Mouse (Mus musculus): ENCODE measurements around the gene Ascc2. TPM values are rescaled to one million over a fixed set of nuclear protein-coding genes. Genes with fewer than 3 reads are reported as not detected.
"Not testable (repeated sequence)": the region's sequence is repeated elsewhere in the genome, so short reads cannot be mapped to it uniquely, and the experiment has no call there.

Gene Ascc2
- polyA plus RNA-seq, 1 experiment from 2014 or later = 32.0 TPM

- 91% methylated on average over 4 of the region's 6 CpGs for WGBS
- ATAC-seq; H3K9me3 ChIP-seq (ENCODE audit: control insufficient read depth, low read length); H3K4me1 ChIP-seq (ENCODE audit: control insufficient read depth, insufficient read depth, low read length); H3K27me3 ChIP-seq (replicated peaks; ENCODE audit: control insufficient read depth, insufficient read depth, low read length); H3K4me2 ChIP-seq (ENCODE audit: low read depth, low read length); H3K36me3 ChIP-seq (ENCODE audit: control insufficient read depth, insufficient read depth, low read length); H3K27ac ChIP-seq (ENCODE audit: low read length); H3K4me3 ChIP-seq (ENCODE audit: low read length); H3K9ac ChIP-seq (ENCODE audit: low read depth, low read length): not testable (repeated sequence)
Measured at GRCm38 (mm10) chr11:4645180-4645579, 7.6 kb downstream of the Ascc2 start.

DNA sequence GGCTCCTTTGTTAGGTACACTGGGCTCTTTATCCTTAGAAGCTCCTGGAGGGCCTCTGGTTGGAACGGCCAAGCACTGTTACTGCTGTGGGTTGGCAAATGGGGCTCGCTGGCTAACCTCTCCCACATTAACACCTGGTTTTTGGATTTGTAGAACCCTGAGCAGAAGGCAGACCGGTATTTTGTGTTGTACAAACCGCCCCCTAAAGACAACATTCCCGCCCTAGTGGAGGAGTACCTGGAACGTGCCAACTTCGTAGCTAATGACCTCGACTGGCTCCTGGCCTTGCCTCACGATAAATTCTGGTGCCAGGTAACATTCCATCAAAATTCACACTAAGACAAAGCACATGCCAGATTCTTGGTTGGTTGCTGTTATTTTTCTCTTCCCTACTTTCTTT, 8.9 kb downstream of the Ascc2 start:
- H3K4me2 ChIP-seq (ENCODE audit: low read depth, low read length) = no peak overlapping the region
- H3K9me3 ChIP-seq (ENCODE audit: control insufficient read depth, low read length) = no peaks in the 10 kb centered on the region
- H3K4me1 ChIP-seq (ENCODE audit: control insufficient read depth, insufficient read depth, low read length) = no peaks in the 10 kb centered on the region
- ATAC-seq = no peak
- no peak overlapping the region for H3K4me3 ChIP-seq (ENCODE audit: low read length)
- peaks cover 2% of the 10 kb centered on the region for H3K36me3 ChIP-seq (ENCODE audit: control insufficient read depth, insufficient read depth, low read length)
- no peak overlapping the region for H3K9ac ChIP-seq (ENCODE audit: low read depth, low read length)
- no peak overlapping the region for H3K27ac ChIP-seq (ENCODE audit: low read length)
- 87% methylated on average over 9 of the region's 9 CpGs for WGBS
- no peaks in the 10 kb centered on the region for H3K27me3 ChIP-seq (replicated peaks; ENCODE audit: control insufficient read depth, insufficient read depth, low read length)

GRCm38 (mm10) chr11:4659818-4660217, 22.3 kb downstream of the Ascc2 start:
- no peak overlapping the region for H3K9ac ChIP-seq (ENCODE audit: low read depth, low read length)
- H3K27ac ChIP-seq (ENCODE audit: low read length) = no peak overlapping the region
- no peak overlapping the region for H3K4me2 ChIP-seq (ENCODE audit: low read depth, low read length)
- peaks cover 12% of the 10 kb centered on the region for H3K36me3 ChIP-seq (ENCODE audit: control insufficient read depth, insufficient read depth, low read length)
- H3K4me1 ChIP-seq (ENCODE audit: control insufficient read depth, insufficient read depth, low read length) = peaks cover 3% of the 10 kb centered on the region; the same call in 1 of the 2 replicates
- 71% methylated on average over 1 of the region's 1 CpGs for WGBS
- H3K4me3 ChIP-seq (ENCODE audit: low read length) = no peak overlapping the region
- no peaks in the 10 kb centered on the region for H3K9me3 ChIP-seq (ENCODE audit: control insufficient read depth, low read length)
- ATAC-seq = peak; percentile 40; the same call in 1 of the 2 replicates
- no peaks in the 10 kb centered on the region for H3K27me3 ChIP-seq (replicated peaks; ENCODE audit: control insufficient read depth, insufficient read depth, low read length)

DNA sequence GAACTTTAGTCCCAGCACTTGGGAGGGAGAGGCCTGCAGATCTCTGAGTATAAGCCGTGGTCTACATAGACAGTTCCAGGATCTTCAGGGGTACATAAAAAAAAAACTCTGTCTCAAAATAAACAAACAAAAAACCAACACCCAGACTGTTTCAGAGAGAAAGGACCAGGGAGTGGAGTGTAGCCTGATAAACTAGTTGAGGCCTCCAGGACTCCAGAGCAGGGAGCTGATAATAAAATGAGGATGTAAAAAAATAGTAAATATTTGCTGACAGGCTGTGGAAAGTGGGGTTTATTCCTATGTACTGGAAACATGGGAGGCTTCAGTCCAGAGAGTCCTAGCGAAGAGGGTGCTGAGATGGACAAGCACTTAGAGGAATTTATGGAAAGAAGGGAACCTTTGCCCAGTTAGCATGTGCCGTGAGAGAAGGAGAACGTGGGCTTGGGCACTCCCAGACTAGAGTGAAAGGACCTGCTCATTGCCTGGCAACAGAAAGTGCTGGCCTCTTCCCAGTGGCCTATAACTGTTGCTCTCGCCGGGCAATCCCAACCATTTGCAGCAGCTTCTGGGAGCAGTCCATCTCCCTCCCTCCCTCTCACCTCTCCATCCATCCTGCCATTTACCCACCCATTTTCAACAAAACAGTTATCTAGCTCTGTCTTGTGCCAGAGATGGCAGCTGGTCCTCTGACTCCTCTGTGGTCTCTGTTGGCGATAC, 22.9 kb downstream of the Ascc2 start:
- H3K9ac ChIP-seq (ENCODE audit: low read depth, low read length) = no peak overlapping the region
- H3K27ac ChIP-seq (ENCODE audit: low read length) = no peak overlapping the region
- H3K4me2 ChIP-seq (ENCODE audit: low read depth, low read length) = no peak overlapping the region
- H3K4me3 ChIP-seq (ENCODE audit: low read length) = no peak overlapping the region
- H3K36me3 ChIP-seq (ENCODE audit: control insufficient read depth, insufficient read depth, low read length) = peaks cover 12% of the 10 kb centered on the region
- WGBS = 75% methylated on average over 7 of the region's 7 CpGs
- ATAC-seq = no peak
- no peaks in the 10 kb centered on the region for H3K9me3 ChIP-seq (ENCODE audit: control insufficient read depth, low read length)
- H3K27me3 ChIP-seq (replicated peaks; ENCODE audit: control insufficient read depth, insufficient read depth, low read length) = no peaks in the 10 kb centered on the region
- peaks cover 3% of the 10 kb centered on the region; the same call in 1 of the 2 replicates for H3K4me1 ChIP-seq (ENCODE audit: control insufficient read depth, insufficient read depth, low read length)

GRCm38 (mm10) chr11:4661324-4661723, 23.8 kb downstream of the Ascc2 start:
- Histone ChIP-seq H3K9me3 (ENCODE audit: control insufficient read depth, low read length) (no peaks in the 10 kb centered on the region), H3K36me3 (ENCODE audit: control insufficient read depth, insufficient read depth, low read length) (peaks cover 12% of the 10 kb centered on the region), H3K27me3 (replicated peaks; ENCODE audit: control insufficient read depth, insufficient read depth, low read length) (no peaks in the 10 kb centered on the region), H3K4me3 (ENCODE audit: low read length) (no peak overlapping the region), H3K27ac (ENCODE audit: low read length) (no peak overlapping the region), H3K9ac (ENCODE audit: low read depth, low read length) (no peak overlapping the region), H3K4me2 (ENCODE audit: low read depth, low read length) (no peak overlapping the region), H3K4me1 (ENCODE audit: control insufficient read depth, insufficient read depth, low read length) (peaks cover 3% of the 10 kb centered on the region; the same call in 1 of the 2 replicates)
- 73% methylated on average over 4 of the region's 4 CpGs for WGBS
- peak; percentile 62; the same call in 1 of the 2 replicates for ATAC-seq

GRCm38 (mm10) chr11:4661871-4662495, 24.4 kb downstream of the Ascc2 start:
- H3K4me2 ChIP-seq (ENCODE audit: low read depth, low read length) = no peak overlapping the region
- H3K27ac ChIP-seq (ENCODE audit: low read length) = no peak overlapping the region
- H3K9me3 ChIP-seq (ENCODE audit: control insufficient read depth, low read length) = no peaks in the 10 kb centered on the region
- H3K36me3 ChIP-seq (ENCODE audit: control insufficient read depth, insufficient read depth, low read length) = peaks cover 12% of the 10 kb centered on the region
- no peak for ATAC-seq
- no peak overlapping the region for H3K4me3 ChIP-seq (ENCODE audit: low read length)
- WGBS = 87% methylated on average over 10 of the region's 10 CpGs
- H3K27me3 ChIP-seq (replicated peaks; ENCODE audit: control insufficient read depth, insufficient read depth, low read length) = no peaks in the 10 kb centered on the region
- H3K9ac ChIP-seq (ENCODE audit: low read depth, low read length) = no peak overlapping the region
- peaks cover 3% of the 10 kb centered on the region; the same call in 1 of the 2 replicates for H3K4me1 ChIP-seq (ENCODE audit: control insufficient read depth, insufficient read depth, low read length)

DNA sequence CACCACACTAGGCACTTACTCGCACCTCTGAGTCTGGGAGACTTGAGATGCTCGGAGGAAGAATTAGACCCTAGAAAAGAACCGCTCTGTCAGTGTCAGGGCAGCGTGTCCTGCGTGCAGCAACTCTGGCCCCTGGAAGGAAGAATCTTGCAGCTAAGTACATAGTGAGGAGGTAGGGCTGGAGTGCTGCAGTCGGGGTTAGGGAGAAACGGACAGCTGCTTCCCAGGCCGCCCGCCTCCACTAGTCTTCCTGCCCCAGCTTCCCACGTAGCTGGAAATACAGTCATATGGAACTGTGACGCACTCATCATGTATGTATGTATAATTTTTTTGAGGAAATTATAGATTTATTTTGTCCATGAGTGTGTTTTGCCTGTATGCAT, 24.9 kb downstream of the Ascc2 start:
- no peak overlapping the region for H3K27ac ChIP-seq (ENCODE audit: low read length)
- H3K4me3 ChIP-seq (ENCODE audit: low read length) = no peak overlapping the region
- peaks cover 3% of the 10 kb centered on the region; the same call in 1 of the 2 replicates for H3K4me1 ChIP-seq (ENCODE audit: control insufficient read depth, insufficient read depth, low read length)
- no peak overlapping the region for H3K4me2 ChIP-seq (ENCODE audit: low read depth, low read length)
- ATAC-seq = no peak
- WGBS = 87% methylated on average over 11 of the region's 11 CpGs
- no peaks in the 10 kb centered on the region for H3K9me3 ChIP-seq (ENCODE audit: control insufficient read depth, low read length)
- H3K9ac ChIP-seq (ENCODE audit: low read depth, low read length) = no peak overlapping the region
- peaks cover 12% of the 10 kb centered on the region for H3K36me3 ChIP-seq (ENCODE audit: control insufficient read depth, insufficient read depth, low read length)
- H3K27me3 ChIP-seq (replicated peaks; ENCODE audit: control insufficient read depth, insufficient read depth, low read length) = no peaks in the 10 kb centered on the region

DNA sequence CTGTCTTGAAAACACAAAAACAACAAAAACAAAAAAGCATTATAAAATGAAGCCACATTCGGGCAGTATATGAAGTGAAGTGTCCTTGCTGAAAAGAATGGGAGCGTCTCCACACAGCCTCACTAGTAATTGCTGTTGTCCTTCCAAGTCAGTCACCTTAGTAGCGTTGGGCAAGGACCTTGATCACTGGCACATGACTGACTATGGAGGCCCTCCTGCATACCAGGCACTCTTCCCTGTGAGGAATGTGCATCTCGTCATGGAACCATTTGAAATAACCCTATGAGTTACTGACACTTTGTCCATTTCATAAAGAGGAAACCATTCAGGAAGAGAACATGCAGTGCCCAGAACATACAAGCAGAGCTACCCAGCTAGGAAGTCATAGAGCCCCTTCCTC, 34.2 kb downstream of the Ascc2 start:
- Histone ChIP-seq H3K27me3 (replicated peaks; ENCODE audit: control insufficient read depth, insufficient read depth, low read length) (no peaks in the 10 kb centered on the region), H3K4me3 (ENCODE audit: low read length) (no peak overlapping the region), H3K4me1 (ENCODE audit: control insufficient read depth, insufficient read depth, low read length) (no peaks in the 10 kb centered on the region; the same call in 1 of the 2 replicates), H3K9me3 (ENCODE audit: control insufficient read depth, low read length) (no peaks in the 10 kb centered on the region), H3K27ac (ENCODE audit: low read length) (no peak overlapping the region), H3K4me2 (ENCODE audit: low read depth, low read length) (no peak overlapping the region), H3K36me3 (ENCODE audit: control insufficient read depth, insufficient read depth, low read length) (peaks cover 4% of the 10 kb centered on the region; the same call in 1 of the 2 replicates), H3K9ac (ENCODE audit: low read depth, low read length) (no peak overlapping the region)
- 85% methylated on average over 4 of the region's 4 CpGs for WGBS
- ATAC-seq = no peak

DNA sequence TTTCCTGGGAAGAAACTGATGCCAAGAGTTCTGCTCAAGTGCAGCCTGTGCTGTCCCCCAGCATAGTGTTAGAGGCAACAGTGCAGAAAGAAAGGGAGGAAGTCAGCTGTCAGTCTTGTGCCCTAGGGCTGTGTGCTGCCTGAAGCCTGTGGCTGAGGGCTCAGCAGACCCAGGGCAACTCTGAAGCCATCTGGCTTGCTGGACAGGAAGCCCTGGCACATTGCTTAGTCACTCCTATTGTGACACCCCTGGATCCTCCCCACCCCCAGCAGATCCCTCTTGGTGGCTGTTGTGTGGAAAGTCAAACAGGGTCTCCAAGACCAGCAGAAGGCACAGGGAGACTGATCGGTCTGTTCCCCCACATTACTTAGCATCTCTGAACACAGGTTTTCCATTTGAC, 37.0 kb downstream of the Ascc2 start:
- WGBS = 96% methylated on average over 1 of the region's 1 CpGs
- Histone ChIP-seq H3K4me2 (ENCODE audit: low read depth, low read length) (no peak overlapping the region), H3K27ac (ENCODE audit: low read length) (peak overlapping the region; percentile 20; the same call in 1 of the 2 replicates), H3K27me3 (replicated peaks; ENCODE audit: control insufficient read depth, insufficient read depth, low read length) (no peaks in the 10 kb centered on the region), H3K4me3 (ENCODE audit: low read length) (no peak overlapping the region), H3K9ac (ENCODE audit: low read depth, low read length) (no peak overlapping the region), H3K36me3 (ENCODE audit: control insufficient read depth, insufficient read depth, low read length) (peaks cover 7% of the 10 kb centered on the region; the same call in 1 of the 2 replicates), H3K4me1 (ENCODE audit: control insufficient read depth, insufficient read depth, low read length) (no peaks in the 10 kb centered on the region; the same call in 1 of the 2 replicates), H3K9me3 (ENCODE audit: control insufficient read depth, low read length) (no peaks in the 10 kb centered on the region)
- no peak for ATAC-seq
